Mouse (Mus musculus): ENCODE measurements around the gene Apc2.

DNA sequence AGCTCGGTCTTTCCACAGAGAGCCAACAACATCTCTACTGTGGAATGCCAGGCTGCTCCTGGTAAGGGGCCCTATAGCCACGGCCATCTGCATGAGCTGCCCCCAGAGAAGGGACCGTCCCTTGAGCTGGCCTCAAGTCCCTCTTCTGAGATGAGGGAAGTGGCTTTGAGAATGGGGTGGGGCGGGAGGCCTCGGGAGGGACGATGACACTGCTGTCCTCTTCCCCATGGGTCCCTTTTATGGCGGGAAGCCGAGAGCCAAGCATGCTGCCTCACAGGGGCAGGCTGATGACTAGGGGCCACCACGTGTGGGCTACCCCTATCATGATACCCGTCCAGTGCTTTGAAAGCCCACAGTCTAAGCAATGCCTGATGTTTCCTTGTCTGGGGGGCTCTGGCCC lies 21.2 kb downstream of the Apc2 start:
- TF ChIP-seq CTCF (IDR thresholded peaks at IDR 0.05; ENCODE audit: low read depth) = no peak
- no peak for TF ChIP-seq EP300 (IDR thresholded peaks at IDR 0.05; ENCODE audit: low read depth)
